Mouse (Mus musculus) heart, postnatal 0 days (tissue): ENCODE results near the gene Olfr1497.

Source experiments
- CTCF ChIP-seq: IDR thresholded peaks from 2 replicates; pipeline ENCODE4 v1.5.1; 2016; ENCODE audit warnings: antibody characterized with exemption, control low read depth, low read depth
- EP300 ChIP-seq: IDR thresholded peaks from 2 replicates; pipeline ENCODE4 v1.6.1; 2016; ENCODE audit warnings: antibody characterized with exemption, low read depth

DNA sequence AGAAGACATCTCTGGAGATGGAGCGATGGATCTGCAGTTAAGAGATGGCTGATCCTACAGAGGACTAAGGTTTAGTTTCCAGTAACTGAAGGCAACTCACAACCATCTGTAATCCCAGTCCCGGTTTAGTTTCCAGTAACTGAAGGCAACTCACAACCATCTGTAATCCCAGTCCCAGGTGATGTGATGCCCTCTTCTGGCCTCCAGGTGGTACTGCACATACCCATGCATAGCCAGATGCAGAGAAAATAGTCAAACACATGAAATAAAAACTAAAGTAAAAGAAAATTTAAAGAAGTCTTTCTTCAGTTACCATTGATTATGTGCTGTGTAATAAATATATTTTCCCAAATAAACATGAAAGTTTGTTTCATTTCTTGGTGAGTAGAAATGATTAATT lies 14.8 kb upstream of the Olfr1497 start:
- TF ChIP-seq EP300 = no peak
- TF ChIP-seq CTCF = no peak
